Mouse (Mus musculus): ENCODE measurements around the gene Thsd4. TPM values are rescaled to one million over a fixed set of nuclear protein-coding genes. Genes with fewer than 3 reads are reported as not detected.

Gene Thsd4
- polyA plus RNA-seq, 1 experiment from 2014 or later: 8.2 TPM

- Histone ChIP-seq H3K9ac (ENCODE audit: low read length) (no peak overlapping the region), H3K27me3 (ENCODE audit: control insufficient read depth, insufficient read depth, low read length) (no peaks in the 10 kb centered on the region), H3K36me3 (ENCODE audit: control insufficient read depth, insufficient read depth) (no peaks in the 10 kb centered on the region), H3K4me3 (ENCODE audit: low read length) (no peak overlapping the region), H3K9me3 (replicated peaks; ENCODE audit: control insufficient read depth, low read length) (no peaks in the 10 kb centered on the region), H3K4me1 (ENCODE audit: control insufficient read depth, insufficient read depth, low read length) (no peaks in the 10 kb centered on the region), H3K27ac (ENCODE audit: low read length) (no peak overlapping the region), H3K4me2 (ENCODE audit: low read depth, low read length) (no peak overlapping the region)
- no peak for ATAC-seq (replicated peaks; ENCODE audit: extremely low read depth, insufficient read depth, low FRiP score)
- WGBS: 79% methylated on average over 2 of the region's 2 CpGs
Measured at GRCm38 (mm10) chr9:60200436-60200835, 321.4 kb downstream of the Thsd4 start.

- Histone ChIP-seq H3K4me2 (ENCODE audit: low read depth, low read length) (no peak overlapping the region), H3K27ac (ENCODE audit: low read length) (no peak overlapping the region), H3K9ac (ENCODE audit: low read length) (no peak overlapping the region), H3K27me3 (ENCODE audit: control insufficient read depth, insufficient read depth, low read length) (no peaks in the 10 kb centered on the region), H3K4me3 (ENCODE audit: low read length) (no peak overlapping the region), H3K9me3 (replicated peaks; ENCODE audit: control insufficient read depth, low read length) (no peaks in the 10 kb centered on the region), H3K36me3 (ENCODE audit: control insufficient read depth, insufficient read depth) (no peaks in the 10 kb centered on the region), H3K4me1 (ENCODE audit: control insufficient read depth, insufficient read depth, low read length) (no peaks in the 10 kb centered on the region)
- WGBS: 72% methylated on average over 12 of the region's 12 CpGs
- no peak for ATAC-seq (replicated peaks; ENCODE audit: extremely low read depth, insufficient read depth, low FRiP score)
Measured at GRCm38 (mm10) chr9:60198530-60199200, 323.2 kb downstream of the Thsd4 start.

GRCm38 (mm10) chr9:60195502-60195901, 326.3 kb downstream of the Thsd4 start:
- no peak for ATAC-seq (replicated peaks; ENCODE audit: extremely low read depth, insufficient read depth, low FRiP score)
- H3K27ac ChIP-seq (ENCODE audit: low read length): no peak overlapping the region
- no peak overlapping the region for H3K9ac ChIP-seq (ENCODE audit: low read length)
- no peaks in the 10 kb centered on the region for H3K9me3 ChIP-seq (replicated peaks; ENCODE audit: control insufficient read depth, low read length)
- no peak overlapping the region for H3K4me3 ChIP-seq (ENCODE audit: low read length)
- WGBS: 73% methylated on average over 2 of the region's 2 CpGs
- H3K4me2 ChIP-seq (ENCODE audit: low read depth, low read length): no peak overlapping the region
- H3K4me1 ChIP-seq (ENCODE audit: control insufficient read depth, insufficient read depth, low read length): peaks cover 8% of the 10 kb centered on the region
- no peaks in the 10 kb centered on the region for H3K27me3 ChIP-seq (ENCODE audit: control insufficient read depth, insufficient read depth, low read length)
- no peaks in the 10 kb centered on the region for H3K36me3 ChIP-seq (ENCODE audit: control insufficient read depth, insufficient read depth)

GRCm38 (mm10) chr9:60194905-60195304, 326.9 kb downstream of the Thsd4 start:
- H3K9ac ChIP-seq (ENCODE audit: low read length): no peak overlapping the region
- H3K4me2 ChIP-seq (ENCODE audit: low read depth, low read length): no peak overlapping the region
- ATAC-seq (replicated peaks; ENCODE audit: extremely low read depth, insufficient read depth, low FRiP score): no peak
- H3K4me1 ChIP-seq (ENCODE audit: control insufficient read depth, insufficient read depth, low read length): peaks cover 8% of the 10 kb centered on the region
- WGBS: 81% methylated on average over 6 of the region's 6 CpGs
- no peak overlapping the region for H3K4me3 ChIP-seq (ENCODE audit: low read length)
- H3K36me3 ChIP-seq (ENCODE audit: control insufficient read depth, insufficient read depth): no peaks in the 10 kb centered on the region
- H3K27me3 ChIP-seq (ENCODE audit: control insufficient read depth, insufficient read depth, low read length): no peaks in the 10 kb centered on the region
- H3K27ac ChIP-seq (ENCODE audit: low read length): no peak overlapping the region
- H3K9me3 ChIP-seq (replicated peaks; ENCODE audit: control insufficient read depth, low read length): no peaks in the 10 kb centered on the region

- H3K4me2 ChIP-seq (ENCODE audit: low read depth, low read length): no peak overlapping the region
- H3K9me3 ChIP-seq (replicated peaks; ENCODE audit: control insufficient read depth, low read length): no peaks in the 10 kb centered on the region
- H3K4me1 ChIP-seq (ENCODE audit: control insufficient read depth, insufficient read depth, low read length): peaks cover 10% of the 10 kb centered on the region
- no peaks in the 10 kb centered on the region for H3K27me3 ChIP-seq (ENCODE audit: control insufficient read depth, insufficient read depth, low read length)
- no peak overlapping the region for H3K27ac ChIP-seq (ENCODE audit: low read length)
- H3K9ac ChIP-seq (ENCODE audit: low read length): no peak overlapping the region
- no peak overlapping the region for H3K4me3 ChIP-seq (ENCODE audit: low read length)
- no peaks in the 10 kb centered on the region for H3K36me3 ChIP-seq (ENCODE audit: control insufficient read depth, insufficient read depth)
- no peak for ATAC-seq (replicated peaks; ENCODE audit: extremely low read depth, insufficient read depth, low FRiP score)
- WGBS: 44% methylated on average over 5 of the region's 5 CpGs
Measured at GRCm38 (mm10) chr9:60192321-60192720, 329.5 kb downstream of the Thsd4 start.

GRCm38 (mm10) chr9:60187437-60187836, 334.4 kb downstream of the Thsd4 start:
- Histone ChIP-seq H3K9me3 (replicated peaks; ENCODE audit: control insufficient read depth, low read length) (no peaks in the 10 kb centered on the region), H3K9ac (ENCODE audit: low read length) (no peak overlapping the region), H3K4me1 (ENCODE audit: control insufficient read depth, insufficient read depth, low read length) (peaks cover 12% of the 10 kb centered on the region), H3K4me3 (ENCODE audit: low read length) (no peak overlapping the region), H3K4me2 (ENCODE audit: low read depth, low read length) (no peak overlapping the region), H3K36me3 (ENCODE audit: control insufficient read depth, insufficient read depth) (no peaks in the 10 kb centered on the region), H3K27me3 (ENCODE audit: control insufficient read depth, insufficient read depth, low read length) (no peaks in the 10 kb centered on the region), H3K27ac (ENCODE audit: low read length) (peak overlapping the region; percentile 37; the same call in 1 of the 2 replicates)
- WGBS: 56% methylated on average over 2 of the region's 2 CpGs
- no peak for ATAC-seq (replicated peaks; ENCODE audit: extremely low read depth, insufficient read depth, low FRiP score)

- H3K9me3 ChIP-seq (replicated peaks; ENCODE audit: control insufficient read depth, low read length): no peaks in the 10 kb centered on the region
- H3K9ac ChIP-seq (ENCODE audit: low read length): no peak overlapping the region
- H3K36me3 ChIP-seq (ENCODE audit: control insufficient read depth, insufficient read depth): no peaks in the 10 kb centered on the region
- no peaks in the 10 kb centered on the region for H3K27me3 ChIP-seq (ENCODE audit: control insufficient read depth, insufficient read depth, low read length)
- peaks cover 7% of the 10 kb centered on the region; the same call in 1 of the 2 replicates for H3K4me1 ChIP-seq (ENCODE audit: control insufficient read depth, insufficient read depth, low read length)
- no peak for ATAC-seq (replicated peaks; ENCODE audit: extremely low read depth, insufficient read depth, low FRiP score)
- WGBS: 60% methylated on average over 7 of the region's 7 CpGs
- H3K4me3 ChIP-seq (ENCODE audit: low read length): no peak overlapping the region
- peak overlapping the region; percentile 37; the same call in 1 of the 2 replicates for H3K27ac ChIP-seq (ENCODE audit: low read length)
- no peak overlapping the region for H3K4me2 ChIP-seq (ENCODE audit: low read depth, low read length)
Measured at GRCm38 (mm10) chr9:60186948-60187347, 334.9 kb downstream of the Thsd4 start.

- no peak overlapping the region for H3K4me3 ChIP-seq (ENCODE audit: low read length)
- no peaks in the 10 kb centered on the region for H3K36me3 ChIP-seq (ENCODE audit: control insufficient read depth, insufficient read depth)
- no peaks in the 10 kb centered on the region for H3K27me3 ChIP-seq (ENCODE audit: control insufficient read depth, insufficient read depth, low read length)
- no peaks in the 10 kb centered on the region for H3K9me3 ChIP-seq (replicated peaks; ENCODE audit: control insufficient read depth, low read length)
- no peak overlapping the region for H3K4me2 ChIP-seq (ENCODE audit: low read depth, low read length)
- H3K4me1 ChIP-seq (ENCODE audit: control insufficient read depth, insufficient read depth, low read length): peaks cover 6% of the 10 kb centered on the region; the same call in 1 of the 2 replicates
- H3K9ac ChIP-seq (ENCODE audit: low read length): no peak overlapping the region
- 70% methylated on average over 3 of the region's 3 CpGs for WGBS
- no peak for ATAC-seq (replicated peaks; ENCODE audit: extremely low read depth, insufficient read depth, low FRiP score)
- H3K27ac ChIP-seq (ENCODE audit: low read length): no peak overlapping the region
Measured at GRCm38 (mm10) chr9:60184083-60184482, 337.8 kb downstream of the Thsd4 start.

- ATAC-seq (replicated peaks; ENCODE audit: extremely low read depth, insufficient read depth, low FRiP score): no peak
- Histone ChIP-seq H3K4me3 (ENCODE audit: low read length) (no peak overlapping the region), H3K9me3 (replicated peaks; ENCODE audit: control insufficient read depth, low read length) (no peaks in the 10 kb centered on the region), H3K4me1 (ENCODE audit: control insufficient read depth, insufficient read depth, low read length) (peaks cover 4% of the 10 kb centered on the region; the same call in 1 of the 2 replicates), H3K36me3 (ENCODE audit: control insufficient read depth, insufficient read depth) (no peaks in the 10 kb centered on the region), H3K9ac (ENCODE audit: low read length) (no peak overlapping the region), H3K27me3 (ENCODE audit: control insufficient read depth, insufficient read depth, low read length) (no peaks in the 10 kb centered on the region), H3K4me2 (ENCODE audit: low read depth, low read length) (no peak overlapping the region), H3K27ac (ENCODE audit: low read length) (no peak overlapping the region)
- 81% methylated on average over 6 of the region's 6 CpGs for WGBS
Measured at GRCm38 (mm10) chr9:60182371-60182770, 339.5 kb downstream of the Thsd4 start.

All from heart, embryonic 16.5 days (tissue).